Mouse (Mus musculus): ENCODE measurements around the gene Zfyve1.

The Zfyve1 gene

DNA sequence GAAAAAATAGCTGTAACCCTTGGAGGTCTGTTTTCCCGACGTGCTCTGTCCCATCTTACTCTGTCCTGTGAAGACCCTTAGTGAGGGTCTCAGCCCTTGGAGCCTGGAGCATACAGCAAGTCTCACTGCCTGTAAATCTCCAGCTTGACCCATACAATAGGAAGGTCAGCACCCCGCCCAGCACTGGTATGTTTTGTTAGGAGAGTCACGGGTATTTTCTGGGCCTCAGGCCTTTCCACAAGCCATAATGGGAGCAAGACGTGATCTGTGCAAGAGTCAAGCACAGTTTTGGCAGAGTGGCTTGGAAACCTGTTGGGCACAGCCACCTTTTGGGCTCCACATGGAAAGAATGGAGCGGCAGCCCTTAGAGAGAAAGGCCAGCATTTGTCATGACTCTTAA lies 69.2 kb downstream of the Zfyve1 start:
- no peak for ATAC-seq (ENCODE audit: insufficient number of reproducible peaks, low FRiP score, low TSS enrichment)

DNA sequence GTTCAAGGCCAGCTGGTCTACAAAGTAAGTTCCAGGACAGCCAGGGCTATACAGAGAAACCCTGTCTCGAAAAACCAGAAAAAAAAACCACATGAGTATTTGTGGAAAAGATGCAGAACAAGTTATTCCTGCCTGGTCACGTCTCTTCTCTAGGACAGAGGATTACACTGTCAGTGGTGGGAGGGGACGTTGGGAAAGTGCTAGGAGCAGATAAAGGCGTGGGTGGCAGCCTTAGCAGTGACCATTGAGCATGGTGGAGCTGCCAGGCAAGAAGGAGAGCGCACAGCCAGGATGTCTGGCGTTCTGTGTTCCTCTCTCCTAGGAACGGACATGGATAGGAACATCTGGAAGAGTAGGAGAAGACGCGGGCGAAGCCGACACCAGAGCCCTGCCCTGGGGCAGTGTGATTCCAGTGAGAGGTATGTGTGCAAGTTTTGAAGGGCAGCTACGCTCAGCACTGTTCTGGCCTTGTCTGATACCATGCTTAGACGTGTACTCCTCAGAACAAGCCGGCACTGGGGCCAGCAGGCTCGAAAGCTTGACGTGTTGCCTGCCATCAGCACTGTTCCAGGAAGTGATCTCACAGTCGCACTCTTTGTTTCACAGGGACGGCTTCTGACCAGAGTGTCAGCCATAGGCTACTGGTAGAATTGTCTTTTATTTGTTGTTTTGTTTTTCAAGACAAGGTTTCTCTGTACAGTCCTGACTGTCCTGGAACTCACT lies 71.0 kb downstream of the Zfyve1 start:
- no peak for ATAC-seq (ENCODE audit: insufficient number of reproducible peaks, low FRiP score, low TSS enrichment)

DNA sequence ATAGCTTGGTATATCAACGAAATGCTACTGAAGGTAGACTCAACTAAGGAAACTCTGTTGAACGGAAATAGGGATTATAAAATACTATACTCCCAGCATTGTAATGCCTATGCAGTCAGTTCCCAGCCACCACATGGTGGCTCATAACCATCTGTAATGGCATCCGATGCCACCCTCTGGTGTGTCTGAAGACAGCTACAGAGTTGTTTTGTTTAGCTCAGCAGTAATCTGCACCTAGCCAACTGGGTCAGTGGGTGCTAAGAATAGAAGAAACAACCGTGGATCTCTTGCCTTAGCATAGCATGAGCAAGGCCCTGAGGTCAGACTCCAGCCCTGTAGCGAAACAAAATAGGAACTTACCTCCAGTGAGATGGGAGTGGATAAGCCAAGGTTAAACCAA lies 72.7 kb downstream of the Zfyve1 start:
- no peak for ATAC-seq (ENCODE audit: insufficient number of reproducible peaks, low FRiP score, low TSS enrichment)

GRCm38 (mm10) chr12:83523892-83524291 lies 73.1 kb downstream of the Zfyve1 start:
- ATAC-seq (ENCODE audit: insufficient number of reproducible peaks, low FRiP score, low TSS enrichment), result no peak

- ATAC-seq (ENCODE audit: insufficient number of reproducible peaks, low FRiP score, low TSS enrichment), result no peak
These were observed 74.0 kb downstream of the Zfyve1 start for GRCm38 (mm10) chr12:83523056-83523455.

DNA sequence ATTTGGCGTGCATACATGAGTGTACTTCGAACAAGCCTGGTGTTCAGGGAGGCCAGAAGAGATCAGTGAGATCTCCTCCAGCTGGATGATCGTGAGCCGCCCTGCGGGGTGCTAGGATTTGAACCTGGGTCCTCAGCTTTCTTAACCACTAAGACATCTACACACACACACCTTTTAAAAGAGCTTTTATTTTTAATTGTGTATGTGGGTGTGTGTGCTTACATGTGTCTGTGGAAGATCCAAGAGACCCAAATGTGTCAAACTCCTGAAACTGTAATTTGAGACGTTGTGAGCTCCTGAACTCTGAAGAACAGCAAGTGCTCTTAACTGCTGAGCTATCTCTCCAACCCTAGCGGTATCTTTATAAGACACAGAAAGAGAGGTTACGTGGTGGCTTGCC lies 75.9 kb downstream of the Zfyve1 start:
- no peak for ATAC-seq (ENCODE audit: insufficient number of reproducible peaks, low FRiP score, low TSS enrichment)

- peak; percentile 95 for ATAC-seq (ENCODE audit: insufficient number of reproducible peaks, low FRiP score, low TSS enrichment)
These were observed 76.6 kb downstream of the Zfyve1 start, which contains the start of gene Dcaf4 for GRCm38 (mm10) chr12:83520311-83520890. Dcaf4 (plus strand) TSS chr12:83520466.

GRCm38 (mm10) chr12:83517580-83517979 lies 79.4 kb downstream of the Zfyve1 start:
- no peak for ATAC-seq (ENCODE audit: insufficient number of reproducible peaks, low FRiP score, low TSS enrichment)

GRCm38 (mm10) chr12:83514216-83514615 lies 82.8 kb downstream of the Zfyve1 start:
- ATAC-seq (ENCODE audit: insufficient number of reproducible peaks, low FRiP score, low TSS enrichment), result no peak

DNA sequence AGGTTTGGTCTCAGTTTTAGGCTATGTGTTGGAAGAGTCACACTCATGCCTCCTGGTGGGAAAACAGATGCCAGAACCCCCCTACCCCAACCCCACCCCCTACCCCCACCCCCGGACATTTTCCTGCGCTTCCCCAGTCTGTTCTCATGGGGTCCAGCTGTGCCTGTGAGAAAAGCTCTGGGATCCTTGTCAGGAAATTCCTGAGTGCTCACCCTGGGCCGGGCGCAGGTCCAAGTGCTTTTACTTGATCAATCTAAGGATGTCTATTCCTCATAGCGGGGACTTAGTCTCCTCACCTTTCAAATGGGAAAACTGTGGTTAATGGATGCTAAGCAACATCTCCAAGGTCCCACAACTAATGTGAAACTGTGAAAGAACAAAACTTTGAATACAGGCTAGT lies 83.8 kb downstream of the Zfyve1 start:
- ATAC-seq (ENCODE audit: insufficient number of reproducible peaks, low FRiP score, low TSS enrichment), result no peak

DNA sequence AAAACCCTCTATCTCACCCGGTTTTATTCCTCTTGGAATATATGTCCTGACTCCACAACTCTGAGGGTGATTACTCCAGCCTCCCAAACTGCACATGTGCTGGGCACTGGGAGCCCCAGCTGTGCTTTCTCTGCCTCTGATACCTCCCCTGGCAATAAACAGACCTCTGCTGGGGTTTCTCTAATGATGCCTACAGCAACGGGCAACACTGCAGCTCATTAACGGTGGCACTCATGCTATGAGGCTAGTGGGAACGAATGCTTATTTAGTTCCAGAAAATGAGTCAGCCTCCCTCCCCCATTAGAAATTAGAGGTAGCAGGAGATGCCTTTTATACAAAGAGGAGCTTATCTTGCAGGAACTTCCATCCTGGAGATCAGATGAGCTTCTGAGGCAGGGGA lies 84.2 kb downstream of the Zfyve1 start:
- ATAC-seq (ENCODE audit: insufficient number of reproducible peaks, low FRiP score, low TSS enrichment), result no peak

- no peak for ATAC-seq (ENCODE audit: insufficient number of reproducible peaks, low FRiP score, low TSS enrichment)
These were observed 86.4 kb downstream of the Zfyve1 start for GRCm38 (mm10) chr12:83510586-83510985.

DNA sequence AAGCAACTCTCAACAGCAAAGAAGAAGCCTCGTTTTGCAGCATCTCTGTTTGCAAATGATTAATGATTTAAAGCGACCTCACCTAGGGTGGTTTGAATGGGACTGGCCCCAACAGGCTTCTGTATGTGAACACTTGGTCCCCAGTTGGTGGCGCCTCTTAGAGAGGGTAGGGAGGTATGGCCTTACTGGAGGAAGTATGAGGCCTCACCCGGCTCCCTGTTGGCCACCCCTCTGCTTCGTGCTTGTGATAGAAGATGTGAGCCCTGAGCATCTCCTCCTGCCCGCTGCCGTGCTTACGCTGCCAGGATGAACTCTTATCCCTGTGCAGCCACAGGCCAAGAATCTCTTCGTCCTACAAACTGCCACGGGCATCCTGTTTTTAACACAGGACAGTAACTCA lies 90.5 kb downstream of the Zfyve1 start:
- no peak for ATAC-seq (ENCODE audit: insufficient number of reproducible peaks, low FRiP score, low TSS enrichment)

- ATAC-seq (ENCODE audit: insufficient number of reproducible peaks, low FRiP score, low TSS enrichment), result peak; percentile 49; the same call in 1 of the 2 replicates
These were observed 94.8 kb downstream of the Zfyve1 start for GRCm38 (mm10) chr12:83502190-83502589.

- no peak for ATAC-seq (ENCODE audit: insufficient number of reproducible peaks, low FRiP score, low TSS enrichment)
These were observed 97.8 kb downstream of the Zfyve1 start for GRCm38 (mm10) chr12:83499256-83499655.

DNA sequence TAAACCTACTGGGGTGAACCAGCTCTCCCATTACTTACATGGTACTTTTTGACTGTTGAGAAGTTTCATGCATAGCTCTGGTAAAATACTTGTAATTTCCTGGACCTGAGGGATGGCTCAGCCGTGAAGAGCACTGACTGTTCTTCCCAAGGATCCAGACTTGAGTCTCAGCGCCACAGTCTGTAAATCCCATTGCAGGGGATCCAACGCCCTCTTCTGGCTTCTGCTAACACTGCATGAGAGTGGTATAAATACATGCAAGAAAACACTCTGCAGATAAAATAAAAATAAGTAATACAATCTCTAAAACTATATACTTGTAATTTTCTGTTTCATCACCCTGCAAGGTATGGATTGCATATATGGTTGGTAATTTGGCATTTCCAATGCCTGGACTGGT lies 99.1 kb downstream of the Zfyve1 start:
- ATAC-seq (ENCODE audit: insufficient number of reproducible peaks, low FRiP score, low TSS enrichment), result no peak

DNA sequence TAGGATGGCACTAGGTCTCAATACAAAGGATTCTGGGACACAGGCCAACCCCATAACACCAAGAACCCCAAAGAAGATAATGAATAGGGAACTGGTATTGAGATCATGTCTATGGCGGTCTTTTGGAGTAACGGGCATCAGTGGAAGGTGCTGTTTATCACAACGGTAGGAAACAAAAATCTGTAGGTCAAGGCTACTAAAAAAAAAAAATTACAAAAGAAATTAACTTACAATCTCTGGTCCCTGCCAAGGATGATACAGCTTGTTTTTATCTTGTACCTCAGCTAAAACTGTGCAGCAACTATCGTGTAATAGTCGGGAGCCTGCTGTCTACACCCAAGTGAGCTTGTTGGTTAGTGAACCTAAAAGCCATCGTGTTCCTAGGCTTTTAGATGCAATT lies 100.3 kb downstream of the Zfyve1 start:
- ATAC-seq (ENCODE audit: insufficient number of reproducible peaks, low FRiP score, low TSS enrichment), result no peak

All from cerebellum, adult (tissue).